ENCODE assay signal across 17 mouse cellular contexts in genomic region chr10:98514836-98515235, GRCm38 (mm10).
"Had no signal": no experiment of that assay in that cellular context is flagged by ENCODE, and none has a peak within 500 bp of the region (broad histone marks: within the 10 kb centered on the region; RNA-seq: fewer than 3 reads in every experiment).

No protein-coding gene starts in this region.

- H3K27ac ChIP-seq: liver, embryonic 14.5 days; lung, embryonic 15.5 days; macrophage; midbrain, embryonic 13.5 days; midbrain, embryonic 15.5 days; neural tube, embryonic 12.5 days had no signal

- H3K4me1 ChIP-seq: lung, embryonic 15.5 days; megakaryocyte, embryonic 14.5 days; midbrain, embryonic 13.5 days; midbrain, embryonic 15.5 days; neural tube, embryonic 12.5 days had no signal

- H3K4me2 ChIP-seq: lung, embryonic 15.5 days; midbrain, embryonic 11.5 days; midbrain, embryonic 13.5 days; midbrain, embryonic 15.5 days; neural tube, embryonic 12.5 days had no signal

- ATAC-seq: lung, postnatal 0 days; midbrain, embryonic 13.5 days; midbrain, embryonic 15.5 days had no signal

- H3K9me3 ChIP-seq: megakaryocyte, embryonic 14.5 days; midbrain, embryonic 13.5 days; midbrain, embryonic 15.5 days; neural tube, embryonic 12.5 days had no signal

- H3K27me3 ChIP-seq: lung, embryonic 15.5 days; megakaryocyte, embryonic 14.5 days; midbrain, embryonic 13.5 days; midbrain, embryonic 15.5 days; neural tube, embryonic 12.5 days had no signal

- DNase-seq: lung, adult 2 months; lung, postnatal 14 days; lung, postnatal 36 days; right cerebral cortex, postnatal 14 days; spleen, adult 18-20 months; thymus, adult 18-20 months; thymus, postnatal 25 days; thymus, postnatal 4 days had no signal

- H3K36me3 ChIP-seq: lung, embryonic 15.5 days; midbrain, embryonic 13.5 days; midbrain, embryonic 15.5 days; neural tube, embryonic 12.5 days had no signal

- H3K9ac ChIP-seq: liver, embryonic 14.5 days; lung, embryonic 15.5 days; midbrain, embryonic 13.5 days; midbrain, embryonic 15.5 days; neural tube, embryonic 12.5 days had no signal

- H3K4me3 ChIP-seq: lung, embryonic 15.5 days; megakaryocyte, embryonic 14.5 days; midbrain, embryonic 13.5 days; midbrain, embryonic 15.5 days; neural tube, embryonic 12.5 days had no signal
